Mouse (Mus musculus): ENCODE measurements around the gene 1700092M07Rik. TPM values are rescaled to one million over a fixed set of nuclear protein-coding genes. Genes with fewer than 3 reads are reported as not detected.

1700092M07Rik gene
- polyA plus RNA-seq, 2 experiments: 1.6 to 3.2 TPM

GRCm38 (mm10) chr19:8770567-8771270 lies 30.2 kb downstream of the 1700092M07Rik start, which contains the start of gene Tmem223:
TSS of gene Tmem223 (plus strand) at chr19:8770996.
- WGBS: 23% methylated on average over 29 of the region's 29 CpGs
- DNase-seq (ENCODE audit: low spot score) (peak; percentile 70), ATAC-seq (ENCODE audit: low FRiP score, low read depth) (peak; percentile 48; the same call in 1 of the 2 replicates)
- Histone ChIP-seq H3K4me1 (ENCODE audit: control insufficient read depth, insufficient read depth, low read length) (peaks cover 22% of the 10 kb centered on the region), H3K9ac (ENCODE audit: low read depth, low read length, severe bottlenecking) (peak within 1 kb of the TSS; percentile 94), H3K9me3 (ENCODE audit: control insufficient read depth, low read length) (0 out of 2 replicates have a peak, but pooled peaks cover under 1% of the 10 kb centered on the region), H3K4me2 (replicated peaks; ENCODE audit: low read depth, low read length, severe bottlenecking) (peak within 1 kb of the TSS; percentile 65), H3K36me3 (ENCODE audit: control insufficient read depth, insufficient read depth, low read length) (peaks cover 66% of the 10 kb centered on the region), H3K27ac (replicated peaks; ENCODE audit: low read depth, low read length) (peak within 1 kb of the TSS; percentile 87), H3K27me3 (ENCODE audit: control insufficient read depth, insufficient read depth, low read length) (no peaks in the 10 kb centered on the region), H3K4me3 (replicated peaks; ENCODE audit: low read length) (peak within 1 kb of the TSS; percentile 85)
- peak; percentile 77; the same call in 1 of the 2 replicates for TF ChIP-seq POLR2A (IDR thresholded peaks at IDR 0.05; ENCODE audit: borderline replicate concordance, extremely low read depth, insufficient read depth, insufficient read length)

- 0 out of 2 replicates have a peak overlapping the region, but pooled peaks have one; percentile 5 for H3K27ac ChIP-seq (replicated peaks; ENCODE audit: low read depth, low read length)
- WGBS: 86% methylated on average over 5 of the region's 5 CpGs
Observed at GRCm38 (mm10) chr19:8772996-8773395, 32.5 kb downstream of the 1700092M07Rik start.

GRCm38 (mm10) chr19:8773409-8773808 lies 32.9 kb downstream of the 1700092M07Rik start:
- DNase-seq (ENCODE audit: low spot score): no peak
- Histone ChIP-seq H3K27me3 (ENCODE audit: control insufficient read depth, insufficient read depth, low read length) (no peaks in the 10 kb centered on the region), H3K9ac (ENCODE audit: low read depth, low read length, severe bottlenecking) (peak overlapping the region; percentile 93), H3K9me3 (ENCODE audit: control insufficient read depth, low read length) (no peaks in the 10 kb centered on the region), H3K4me1 (ENCODE audit: control insufficient read depth, insufficient read depth, low read length) (peaks cover 23% of the 10 kb centered on the region), H3K36me3 (ENCODE audit: control insufficient read depth, insufficient read depth, low read length) (peaks cover 52% of the 10 kb centered on the region), H3K4me3 (replicated peaks; ENCODE audit: low read length) (peak overlapping the region; percentile 56), H3K4me2 (replicated peaks; ENCODE audit: low read depth, low read length, severe bottlenecking) (peak overlapping the region; percentile 98), H3K27ac (replicated peaks; ENCODE audit: low read depth, low read length) (peak overlapping the region; percentile 99)
- WGBS: 55% methylated on average over 6 of the region's 6 CpGs
- ATAC-seq (ENCODE audit: low FRiP score, low read depth): no peak
- no peak for TF ChIP-seq POLR2A (IDR thresholded peaks at IDR 0.05; ENCODE audit: borderline replicate concordance, extremely low read depth, insufficient read depth, insufficient read length)

More at GRCm38 (mm10) chr19:8772996-8773395, 32.5 kb downstream of the 1700092M07Rik start:
- no peak for DNase-seq (ENCODE audit: low spot score)
- peak overlapping the region; percentile 98 for H3K4me2 ChIP-seq (replicated peaks; ENCODE audit: low read depth, low read length, severe bottlenecking)
- no peaks in the 10 kb centered on the region for H3K27me3 ChIP-seq (ENCODE audit: control insufficient read depth, insufficient read depth, low read length)
- peaks cover 52% of the 10 kb centered on the region for H3K36me3 ChIP-seq (ENCODE audit: control insufficient read depth, insufficient read depth, low read length)
- H3K9ac ChIP-seq (ENCODE audit: low read depth, low read length, severe bottlenecking): no peak overlapping the region
- H3K9me3 ChIP-seq (ENCODE audit: control insufficient read depth, low read length): no peaks in the 10 kb centered on the region
- ATAC-seq (ENCODE audit: low FRiP score, low read depth): no peak
- peaks cover 23% of the 10 kb centered on the region for H3K4me1 ChIP-seq (ENCODE audit: control insufficient read depth, insufficient read depth, low read length)
- no peak overlapping the region for H3K4me3 ChIP-seq (replicated peaks; ENCODE audit: low read length)
- no peak for TF ChIP-seq POLR2A (IDR thresholded peaks at IDR 0.05; ENCODE audit: borderline replicate concordance, extremely low read depth, insufficient read depth, insufficient read length)

- TF ChIP-seq POLR2A (IDR thresholded peaks at IDR 0.05; ENCODE audit: borderline replicate concordance, extremely low read depth, insufficient read depth, insufficient read length): peak; percentile 80; the same call in 1 of the 2 replicates
- H3K36me3 ChIP-seq (ENCODE audit: control insufficient read depth, insufficient read depth, low read length): peaks cover 47% of the 10 kb centered on the region
- peak within 1 kb of the TSS; percentile 99 for H3K27ac ChIP-seq (replicated peaks; ENCODE audit: low read depth, low read length)
- ATAC-seq (ENCODE audit: low FRiP score, low read depth): peak; percentile 92
- peaks cover 23% of the 10 kb centered on the region for H3K4me1 ChIP-seq (ENCODE audit: control insufficient read depth, insufficient read depth, low read length)
- no peaks in the 10 kb centered on the region for H3K27me3 ChIP-seq (ENCODE audit: control insufficient read depth, insufficient read depth, low read length)
- peak; percentile 97 for DNase-seq (ENCODE audit: low spot score)
- H3K4me2 ChIP-seq (replicated peaks; ENCODE audit: low read depth, low read length, severe bottlenecking): peak within 1 kb of the TSS; percentile 98
- peak within 1 kb of the TSS; percentile 56 for H3K4me3 ChIP-seq (replicated peaks; ENCODE audit: low read length)
- no peaks in the 10 kb centered on the region for H3K9me3 ChIP-seq (ENCODE audit: control insufficient read depth, low read length)
- H3K9ac ChIP-seq (ENCODE audit: low read depth, low read length, severe bottlenecking): peak within 1 kb of the TSS; percentile 93
- WGBS: under 1% methylated on average over 63 of the region's 68 CpGs
Observed at GRCm38 (mm10) chr19:8774086-8774835, 33.7 kb downstream of the 1700092M07Rik start, which contains the start of gene Tmem179b. TSS of gene Tmem179b (minus strand) at chr19:8774467.

- H3K36me3 ChIP-seq (ENCODE audit: control insufficient read depth, insufficient read depth, low read length): peaks cover 45% of the 10 kb centered on the region
- H3K9ac ChIP-seq (ENCODE audit: low read depth, low read length, severe bottlenecking): peak overlapping the region; percentile 93
Observed at GRCm38 (mm10) chr19:8774951-8775421, 34.5 kb downstream of the 1700092M07Rik start.

More at GRCm38 (mm10) chr19:8774951-8775421, 34.5 kb downstream of the 1700092M07Rik start:
- no peak for TF ChIP-seq POLR2A (IDR thresholded peaks at IDR 0.05; ENCODE audit: borderline replicate concordance, extremely low read depth, insufficient read depth, insufficient read length)
- 5% methylated on average over 19 of the region's 20 CpGs for WGBS
- DNase-seq (ENCODE audit: low spot score) (no peak), ATAC-seq (ENCODE audit: low FRiP score, low read depth) (peak; percentile 17; the same call in 1 of the 2 replicates)
- Histone ChIP-seq H3K27me3 (ENCODE audit: control insufficient read depth, insufficient read depth, low read length) (no peaks in the 10 kb centered on the region), H3K9me3 (ENCODE audit: control insufficient read depth, low read length) (no peaks in the 10 kb centered on the region), H3K4me3 (replicated peaks; ENCODE audit: low read length) (peak overlapping the region; percentile 56), H3K4me2 (replicated peaks; ENCODE audit: low read depth, low read length, severe bottlenecking) (peak overlapping the region; percentile 98), H3K4me1 (ENCODE audit: control insufficient read depth, insufficient read depth, low read length) (peaks cover 23% of the 10 kb centered on the region), H3K27ac (replicated peaks; ENCODE audit: low read depth, low read length) (peak overlapping the region; percentile 99)

Measured in limb, embryonic 14.5 days (tissue).